Mouse (Mus musculus): ENCODE data around the gene Cog1.
"Not testable (repeated sequence)": the region's sequence is repeated elsewhere in the genome, so short reads cannot be mapped to it uniquely, and the experiment has no call there.

Gene Cog1

GRCm38 (mm10) chr11:113631862-113632261, 17.1 kb upstream of the Cog1 start:
- no peak for DNase-seq (ENCODE audit: low read depth, low spot score)

DNA sequence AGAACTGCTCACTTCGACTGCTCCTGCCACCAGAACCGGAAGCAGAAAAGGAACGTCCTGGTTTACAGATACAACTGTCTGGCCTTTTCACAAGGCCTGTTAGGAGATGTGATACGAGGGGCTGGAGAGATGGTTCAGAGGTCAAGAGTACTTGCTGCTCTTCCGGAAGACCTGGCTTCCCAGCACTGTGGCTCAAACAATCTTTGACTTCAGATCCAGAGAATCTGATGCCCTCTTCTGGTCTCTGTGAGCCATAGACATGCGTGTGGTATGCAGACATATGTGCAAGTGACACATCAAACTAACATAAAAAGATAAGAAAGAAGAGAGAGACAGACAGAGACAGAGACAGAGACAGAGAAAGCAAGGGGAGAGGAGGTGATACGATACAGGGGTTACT, 16.7 kb upstream of the Cog1 start:
- DNase-seq (ENCODE audit: low read depth, low spot score) = no peak

DNA sequence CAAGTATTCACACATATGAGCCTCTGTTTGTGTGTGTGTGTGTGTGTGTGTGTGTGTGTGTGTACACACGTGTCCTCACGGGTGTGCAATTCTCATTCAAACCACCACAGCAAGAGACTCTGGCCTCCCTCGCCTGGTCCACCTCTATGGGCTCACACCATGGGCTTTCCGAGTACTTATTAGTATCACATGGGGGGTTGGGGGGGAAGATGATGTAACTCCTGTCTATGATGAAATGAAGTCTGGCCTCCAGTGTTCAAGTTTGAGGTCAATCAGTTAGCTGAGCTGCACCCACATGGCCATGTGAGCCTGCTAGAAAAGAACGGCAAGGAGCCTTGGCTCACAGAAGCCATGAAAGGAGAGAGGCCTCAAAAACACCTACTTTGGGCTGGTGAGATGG, 15.6 kb upstream of the Cog1 start:
- DNase-seq (ENCODE audit: low read depth, low spot score) = no peak

- DNase-seq (ENCODE audit: low read depth, low spot score) = no peak
Measured at GRCm38 (mm10) chr11:113634699-113635121, 14.3 kb upstream of the Cog1 start.

DNA sequence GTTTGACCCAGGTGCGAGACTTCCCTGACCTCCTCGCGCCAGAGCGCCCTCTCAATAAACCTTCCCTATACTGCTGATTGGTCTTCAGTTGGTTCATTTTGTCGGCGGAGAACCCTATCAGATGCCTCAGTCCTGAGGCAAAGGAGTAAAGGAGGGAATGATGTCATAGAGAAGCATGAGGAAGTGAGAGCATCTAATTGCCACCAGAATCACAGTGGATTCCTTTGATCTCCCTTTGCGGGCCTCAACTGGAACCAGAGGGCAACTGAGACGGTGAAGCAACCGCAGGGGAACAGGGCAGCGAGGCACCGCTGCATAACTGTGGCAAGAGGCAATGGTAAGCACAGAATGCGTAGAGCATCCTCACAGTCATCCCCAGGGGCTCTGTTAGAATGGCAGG, 10.3 kb upstream of the Cog1 start:
- DNase-seq (ENCODE audit: low read depth, low spot score) = no peak

DNA sequence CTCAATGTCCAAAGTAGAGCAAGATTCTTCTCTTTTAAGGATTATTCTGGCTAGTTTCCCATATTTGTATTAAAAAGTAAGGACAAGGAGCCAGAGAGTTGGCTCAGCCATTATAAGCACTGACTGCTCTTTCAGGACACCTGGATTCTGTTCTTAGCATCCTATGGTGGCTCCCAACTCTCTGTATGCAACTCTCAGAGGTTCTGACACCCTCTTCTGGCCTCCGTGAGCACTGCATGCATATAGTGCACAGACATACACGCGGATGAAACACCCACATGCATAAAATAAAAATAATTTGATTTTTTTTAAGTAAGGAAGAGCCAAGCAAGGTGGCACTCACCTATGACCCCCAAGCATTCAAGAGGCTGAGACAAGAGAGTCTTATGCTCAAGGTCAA, 3.8 kb upstream of the Cog1 start:
- DNase-seq (ENCODE audit: low read depth, low spot score) = no peak

- DNase-seq (ENCODE audit: low read depth, low spot score) = peak; percentile 88
Measured at GRCm38 (mm10) chr11:113648152-113648551, 817 bp upstream of the Cog1 start.

GRCm38 (mm10) chr11:113649353-113650210, 613 bp downstream of the Cog1 start, which contains the start of gene Slc39a11:
Slc39a11 (minus strand) TSS chr11:113650079.
- peak; percentile 61 for DNase-seq (ENCODE audit: low read depth, low spot score)

GRCm38 (mm10) chr11:113651206-113651906, 2.4 kb downstream of the Cog1 start:
- no peak for DNase-seq (ENCODE audit: low read depth, low spot score)

GRCm38 (mm10) chr11:113651907-113652273, 2.9 kb downstream of the Cog1 start:
- peak; percentile 76 for DNase-seq (ENCODE audit: low read depth, low spot score)

DNA sequence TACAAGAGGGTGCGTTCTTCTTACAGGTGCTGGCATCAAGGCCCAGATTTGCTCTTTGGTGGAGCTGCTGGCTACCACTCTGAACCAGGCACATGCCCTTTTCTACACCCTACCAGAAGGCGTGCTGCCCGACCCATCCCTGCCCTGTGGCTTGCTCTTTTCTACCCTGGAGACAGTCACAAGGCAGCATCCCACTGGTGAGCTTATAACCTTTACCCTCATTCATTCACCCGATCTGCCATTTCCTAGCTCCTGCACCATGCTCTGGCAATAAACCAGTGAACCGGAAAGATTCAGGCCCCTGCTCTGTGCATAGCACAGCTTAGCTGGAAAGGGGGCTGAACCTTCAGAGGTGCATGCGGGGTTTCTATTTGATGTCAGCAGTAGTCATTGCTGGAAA, 3.5 kb downstream of the Cog1 start:
- DNase-seq (ENCODE audit: low read depth, low spot score) = no peak

- no peak for DNase-seq (ENCODE audit: low read depth, low spot score)
Measured at GRCm38 (mm10) chr11:113654105-113654504, 5.1 kb downstream of the Cog1 start.

- DNase-seq (ENCODE audit: low read depth, low spot score) = no peak
Measured at GRCm38 (mm10) chr11:113654561-113655270, 5.7 kb downstream of the Cog1 start.

- no peak for DNase-seq (ENCODE audit: low read depth, low spot score)
Measured at GRCm38 (mm10) chr11:113656511-113656932, 7.6 kb downstream of the Cog1 start.

DNA sequence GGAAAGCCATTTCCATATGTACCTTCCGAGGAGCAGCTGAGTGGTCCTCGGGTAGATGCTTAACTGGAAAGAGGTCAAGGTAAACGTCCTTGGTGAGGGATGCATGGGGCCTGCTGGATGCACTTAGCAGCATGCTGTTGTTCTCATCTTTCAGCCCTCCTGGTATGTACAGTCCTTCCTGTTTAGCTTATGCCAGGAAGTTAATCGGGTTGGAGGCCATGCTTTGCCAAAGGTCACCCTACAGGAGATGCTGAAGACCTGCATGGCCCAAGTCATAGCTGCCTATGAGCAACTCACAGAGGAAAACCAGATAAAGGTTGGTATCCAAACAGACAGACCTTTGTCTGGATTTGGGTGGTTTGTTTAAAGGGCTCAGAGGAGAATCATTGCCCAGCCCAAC, 8.3 kb downstream of the Cog1 start:
- no peak for DNase-seq (ENCODE audit: low read depth, low spot score)

- DNase-seq (ENCODE audit: low read depth, low spot score) = no peak
Measured at GRCm38 (mm10) chr11:113658319-113658718, 9.3 kb downstream of the Cog1 start.

DNA sequence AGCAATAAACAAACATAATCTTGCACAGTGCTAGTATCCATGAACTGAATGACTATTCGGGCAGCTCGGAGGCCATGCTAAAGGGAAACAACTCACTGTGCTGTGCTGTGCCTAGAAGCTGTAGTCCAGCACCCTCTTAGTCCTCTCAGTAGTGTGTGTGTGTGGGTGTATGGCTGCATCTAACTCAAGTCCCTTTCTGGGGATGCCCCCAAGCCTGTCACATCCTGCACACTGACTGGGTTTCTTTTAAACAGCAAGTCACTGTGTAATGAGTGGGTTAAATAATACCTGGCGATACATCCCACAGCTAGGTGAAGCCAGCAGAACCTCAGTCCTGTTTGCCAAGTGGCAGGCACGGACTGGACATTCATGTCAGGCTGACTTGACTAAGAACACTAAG, 9.8 kb downstream of the Cog1 start:
- DNase-seq (ENCODE audit: low read depth, low spot score) = no peak

DNA sequence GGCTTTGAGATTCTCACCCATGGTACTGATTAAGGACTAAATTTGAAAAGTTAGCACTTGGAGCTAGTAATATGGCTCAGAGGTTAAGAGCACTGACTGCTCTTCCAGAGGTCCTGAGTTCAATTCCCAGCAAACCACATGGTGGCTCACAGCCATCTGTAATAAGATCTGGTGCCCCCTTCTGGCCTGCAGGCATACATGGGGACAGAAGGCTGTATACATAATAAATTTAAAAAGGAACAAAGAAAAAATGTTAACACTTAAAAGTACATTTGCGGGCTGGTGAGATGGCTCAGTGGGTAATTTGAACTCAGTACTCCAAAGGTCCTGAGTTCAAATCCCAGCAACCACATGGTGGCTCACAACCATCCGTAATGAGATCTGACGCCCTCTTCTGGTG, 11.2 kb downstream of the Cog1 start:
- not testable (repeated sequence) for DNase-seq (ENCODE audit: low read depth, low spot score)

- no peak for DNase-seq (ENCODE audit: low read depth, low spot score)
Measured at GRCm38 (mm10) chr11:113660940-113661339, 12.0 kb downstream of the Cog1 start.

- DNase-seq (ENCODE audit: low read depth, low spot score) = no peak
Measured at GRCm38 (mm10) chr11:113661835-113662351, 12.9 kb downstream of the Cog1 start.

GRCm38 (mm10) chr11:113664279-113664678, 15.3 kb downstream of the Cog1 start:
- no peak for DNase-seq (ENCODE audit: low read depth, low spot score)

- no peak for DNase-seq (ENCODE audit: low read depth, low spot score)
Measured at GRCm38 (mm10) chr11:113666205-113666604, 17.2 kb downstream of the Cog1 start.
